Mouse (Mus musculus): ENCODE measurements around the gene Rsad1. TPM values are rescaled to one million over a fixed set of nuclear protein-coding genes. Genes with fewer than 3 reads are reported as not detected.

Gene Rsad1
- polyA plus RNA-seq, 2 experiments = 3.9 to 11.5 TPM

DNA sequence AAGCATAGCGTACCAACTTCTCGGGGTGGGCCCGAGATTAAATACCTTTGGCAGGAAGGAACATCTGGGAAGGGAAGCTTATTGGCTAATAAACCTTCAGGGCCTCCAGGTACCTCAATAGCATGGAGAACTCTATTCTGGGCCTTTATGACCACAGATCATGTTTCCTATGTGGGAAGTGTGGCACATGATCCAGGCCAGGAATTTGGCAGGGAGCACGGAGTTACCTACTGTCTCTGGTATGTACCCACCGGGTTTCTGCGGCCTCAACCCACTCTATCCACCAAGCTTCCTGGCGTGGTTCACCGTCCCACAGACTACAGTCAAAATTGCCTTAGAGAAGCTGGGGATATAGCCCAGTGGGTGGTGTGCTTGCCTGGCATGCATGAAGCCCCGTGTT is 36.0 kb upstream of the Rsad1 start:
- no peak for TF ChIP-seq POLR2A (IDR thresholded peaks at IDR 0.05; ENCODE audit: borderline replicate concordance, extremely low read depth, insufficient read depth, insufficient read length)
- H3K9me3 ChIP-seq (ENCODE audit: control insufficient read depth, low read length) = no peaks in the 10 kb centered on the region
- no peak overlapping the region for H3K4me3 ChIP-seq (replicated peaks; ENCODE audit: low read length)
- no peaks in the 10 kb centered on the region for H3K36me3 ChIP-seq (ENCODE audit: control insufficient read depth, insufficient read depth, low read length)
- 37% methylated on average over 9 of the region's 9 CpGs for WGBS
- DNase-seq (ENCODE audit: low spot score) = peak; percentile 61
- H3K27me3 ChIP-seq (ENCODE audit: control insufficient read depth, insufficient read depth, low read length) = no peaks in the 10 kb centered on the region
- H3K4me2 ChIP-seq (replicated peaks; ENCODE audit: low read depth, low read length, severe bottlenecking) = no peak overlapping the region
- peaks cover 7% of the 10 kb centered on the region for H3K4me1 ChIP-seq (ENCODE audit: control insufficient read depth, insufficient read depth, low read length)
- peak; percentile 86 for ATAC-seq (ENCODE audit: low FRiP score, low read depth)
- peak overlapping the region; percentile 26; the same call in 1 of the 2 replicates for H3K27ac ChIP-seq (replicated peaks; ENCODE audit: low read depth, low read length)
- H3K9ac ChIP-seq (ENCODE audit: low read depth, low read length, severe bottlenecking) = no peak overlapping the region

DNA sequence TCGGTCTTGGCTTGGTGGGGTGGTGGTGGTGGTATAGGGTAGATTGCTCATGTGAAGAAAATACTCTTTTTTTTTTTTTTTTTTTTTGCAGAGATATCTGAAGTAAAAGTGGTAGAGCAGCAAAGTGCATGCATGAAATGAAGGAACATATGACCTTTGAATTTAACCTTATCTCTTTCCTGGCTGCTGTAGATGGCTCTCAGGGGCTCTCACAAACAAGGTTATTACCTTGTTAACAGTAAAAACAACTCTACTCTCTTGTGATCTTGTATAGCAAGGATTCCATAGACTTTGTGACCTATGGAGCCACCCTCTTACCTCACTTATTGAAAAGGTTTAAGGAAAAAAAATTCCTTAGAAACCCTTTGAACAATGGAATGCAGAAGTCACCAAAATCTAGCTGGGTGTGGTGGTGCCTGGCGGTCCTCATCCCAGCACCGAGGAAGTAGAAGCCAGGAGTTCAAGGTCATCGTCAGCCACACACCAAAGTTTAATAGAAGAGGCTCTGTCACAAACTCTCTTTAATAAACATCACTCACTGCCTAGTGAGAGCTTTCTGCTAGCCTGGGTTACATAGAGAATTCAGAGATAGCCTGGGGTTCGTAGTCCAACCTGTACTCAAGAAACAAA is 31.2 kb upstream of the Rsad1 start:
- H3K9me3 ChIP-seq (ENCODE audit: control insufficient read depth, low read length) = no peaks in the 10 kb centered on the region
- ATAC-seq (ENCODE audit: low FRiP score, low read depth) (no peak), DNase-seq (ENCODE audit: low spot score) (no peak)
- H3K4me2 ChIP-seq (replicated peaks; ENCODE audit: low read depth, low read length, severe bottlenecking) = no peak overlapping the region
- no peak overlapping the region for H3K4me3 ChIP-seq (replicated peaks; ENCODE audit: low read length)
- peaks cover 7% of the 10 kb centered on the region for H3K4me1 ChIP-seq (ENCODE audit: control insufficient read depth, insufficient read depth, low read length)
- no peak overlapping the region for H3K9ac ChIP-seq (ENCODE audit: low read depth, low read length, severe bottlenecking)
- H3K36me3 ChIP-seq (ENCODE audit: control insufficient read depth, insufficient read depth, low read length) = no peaks in the 10 kb centered on the region
- no peak overlapping the region for H3K27ac ChIP-seq (replicated peaks; ENCODE audit: low read depth, low read length)
- WGBS = 91% methylated on average over 5 of the region's 5 CpGs
- no peaks in the 10 kb centered on the region for H3K27me3 ChIP-seq (ENCODE audit: control insufficient read depth, insufficient read depth, low read length)
- TF ChIP-seq POLR2A (IDR thresholded peaks at IDR 0.05; ENCODE audit: borderline replicate concordance, extremely low read depth, insufficient read depth, insufficient read length) = no peak

GRCm38 (mm10) chr11:94576361-94576760 is 27.3 kb upstream of the Rsad1 start:
- ATAC-seq (ENCODE audit: low FRiP score, low read depth) (no peak), DNase-seq (ENCODE audit: low spot score) (no peak)
- H3K9me3 ChIP-seq (ENCODE audit: control insufficient read depth, low read length) = no peaks in the 10 kb centered on the region
- H3K9ac ChIP-seq (ENCODE audit: low read depth, low read length, severe bottlenecking) = no peak overlapping the region
- no peaks in the 10 kb centered on the region for H3K36me3 ChIP-seq (ENCODE audit: control insufficient read depth, insufficient read depth, low read length)
- H3K27me3 ChIP-seq (ENCODE audit: control insufficient read depth, insufficient read depth, low read length) = no peaks in the 10 kb centered on the region
- no peak overlapping the region for H3K27ac ChIP-seq (replicated peaks; ENCODE audit: low read depth, low read length)
- H3K4me3 ChIP-seq (replicated peaks; ENCODE audit: low read length) = no peak overlapping the region
- WGBS = 89% methylated on average over 9 of the region's 9 CpGs
- TF ChIP-seq POLR2A (IDR thresholded peaks at IDR 0.05; ENCODE audit: borderline replicate concordance, extremely low read depth, insufficient read depth, insufficient read length) = no peak
- H3K4me1 ChIP-seq (ENCODE audit: control insufficient read depth, insufficient read depth, low read length) = no peaks in the 10 kb centered on the region
- no peak overlapping the region for H3K4me2 ChIP-seq (replicated peaks; ENCODE audit: low read depth, low read length, severe bottlenecking)

DNA sequence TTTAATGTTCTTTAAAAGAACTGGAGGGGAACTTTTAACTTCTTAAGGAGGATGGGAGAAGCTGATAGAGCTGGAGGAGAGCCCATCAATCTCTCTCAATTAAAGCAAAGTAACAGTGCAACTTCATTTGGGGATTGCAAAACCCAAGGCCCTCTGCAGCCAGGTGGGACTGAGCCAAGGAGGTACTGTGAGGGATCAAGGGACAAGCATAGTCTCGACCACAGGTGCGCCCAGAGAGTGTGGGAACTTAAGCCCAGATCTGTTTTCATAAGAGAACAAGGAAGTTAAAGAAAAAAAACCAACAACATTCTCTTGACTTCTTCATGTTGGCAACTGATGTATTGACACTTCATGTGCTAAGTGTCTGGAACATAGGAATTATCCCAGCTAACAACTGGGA is 26.0 kb upstream of the Rsad1 start:
- Histone ChIP-seq H3K36me3 (ENCODE audit: control insufficient read depth, insufficient read depth, low read length) (peaks cover 7% of the 10 kb centered on the region; the same call in 1 of the 2 replicates), H3K27ac (replicated peaks; ENCODE audit: low read depth, low read length) (no peak overlapping the region), H3K4me3 (replicated peaks; ENCODE audit: low read length) (no peak overlapping the region), H3K9me3 (ENCODE audit: control insufficient read depth, low read length) (no peaks in the 10 kb centered on the region), H3K27me3 (ENCODE audit: control insufficient read depth, insufficient read depth, low read length) (no peaks in the 10 kb centered on the region), H3K9ac (ENCODE audit: low read depth, low read length, severe bottlenecking) (no peak overlapping the region), H3K4me1 (ENCODE audit: control insufficient read depth, insufficient read depth, low read length) (no peaks in the 10 kb centered on the region), H3K4me2 (replicated peaks; ENCODE audit: low read depth, low read length, severe bottlenecking) (no peak overlapping the region)
- ATAC-seq (ENCODE audit: low FRiP score, low read depth) (no peak), DNase-seq (ENCODE audit: low spot score) (no peak)
- TF ChIP-seq POLR2A (IDR thresholded peaks at IDR 0.05; ENCODE audit: borderline replicate concordance, extremely low read depth, insufficient read depth, insufficient read length) = no peak
- WGBS = 74% methylated on average over 2 of the region's 2 CpGs

- Histone ChIP-seq H3K4me3 (replicated peaks; ENCODE audit: low read length) (no peak overlapping the region), H3K9me3 (ENCODE audit: control insufficient read depth, low read length) (no peaks in the 10 kb centered on the region), H3K4me2 (replicated peaks; ENCODE audit: low read depth, low read length, severe bottlenecking) (no peak overlapping the region), H3K27me3 (ENCODE audit: control insufficient read depth, insufficient read depth, low read length) (no peaks in the 10 kb centered on the region), H3K27ac (replicated peaks; ENCODE audit: low read depth, low read length) (no peak overlapping the region), H3K9ac (ENCODE audit: low read depth, low read length, severe bottlenecking) (no peak overlapping the region), H3K4me1 (ENCODE audit: control insufficient read depth, insufficient read depth, low read length) (no peaks in the 10 kb centered on the region), H3K36me3 (ENCODE audit: control insufficient read depth, insufficient read depth, low read length) (peaks cover 12% of the 10 kb centered on the region; the same call in 1 of the 2 replicates)
- 28% methylated on average over 5 of the region's 7 CpGs for WGBS
- ATAC-seq (ENCODE audit: low FRiP score, low read depth) (no peak), DNase-seq (ENCODE audit: low spot score) (no peak)
- TF ChIP-seq POLR2A (IDR thresholded peaks at IDR 0.05; ENCODE audit: borderline replicate concordance, extremely low read depth, insufficient read depth, insufficient read length) = no peak
Measured at GRCm38 (mm10) chr11:94574560-94574959, 25.5 kb upstream of the Rsad1 start.
